In the genomic region with DNA sequence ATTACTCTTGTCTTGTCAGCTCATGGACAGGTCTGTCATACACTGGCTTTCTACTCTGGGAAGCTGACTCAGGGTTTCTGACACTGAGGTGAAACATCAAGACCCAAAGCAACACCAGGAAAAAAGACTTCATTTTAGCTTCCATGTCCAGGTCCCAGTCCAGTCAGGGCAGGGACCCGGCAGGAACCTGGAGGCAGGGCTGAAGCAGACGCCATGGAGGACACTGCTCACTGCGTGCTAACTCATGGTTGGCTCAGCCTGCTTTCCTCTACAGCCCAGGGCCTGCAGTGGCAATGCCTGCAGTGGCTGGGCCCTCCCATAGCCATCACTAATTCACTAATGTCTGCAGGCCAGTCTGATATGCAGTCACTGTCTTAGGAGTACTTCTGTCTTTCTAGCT, we compare ENCODE assay signal across 31 mouse cellular contexts.
"Had no signal": no experiment of that assay in that cellular context is flagged by ENCODE, and none has a peak within 500 bp of the region (broad histone marks: within the 10 kb centered on the region; RNA-seq: fewer than 3 reads in every experiment).

No protein-coding gene starts in this region.

- ATAC-seq: liver, embryonic 12.5 days; liver, postnatal 0 days; lung, postnatal 0 days; midbrain, embryonic 13.5 days; midbrain, embryonic 15.5 days; midbrain, embryonic 16.5 days had no signal

- DNase-seq: left cerebral cortex, postnatal 4 days; liver; liver, embryonic 13.5 days; liver, postnatal 0 days; lung, adult 18-20 months; lung, adult 2 months; lung, embryonic 14.5 days; lung, postnatal 10 days; lung, postnatal 14 days; lung, postnatal 36 days; lung, postnatal 4 days; midbrain, embryonic 14.5 days had no signal

- H3K9me3 ChIP-seq: limb, embryonic 10.5 days; limb, embryonic 12.5 days; limb, embryonic 13.5 days; limb, embryonic 15.5 days; liver, embryonic 12.5 days; liver, embryonic 13.5 days; liver, embryonic 15.5 days; lung, embryonic 15.5 days; megakaryocyte, embryonic 14.5 days; midbrain, embryonic 10.5 days; midbrain, embryonic 12.5 days; midbrain, embryonic 13.5 days; midbrain, embryonic 15.5 days; neural tube, embryonic 12.5 days; neural tube, embryonic 13.5 days had no signal

- H3K27ac ChIP-seq: limb, embryonic 10.5 days; limb, embryonic 12.5 days; limb, embryonic 13.5 days; limb, embryonic 15.5 days; liver, embryonic 12.5 days; liver, embryonic 13.5 days; liver, embryonic 14.5 days; liver, embryonic 15.5 days; lung, embryonic 15.5 days; macrophage; midbrain, embryonic 10.5 days; midbrain, embryonic 12.5 days; midbrain, embryonic 13.5 days; midbrain, embryonic 15.5 days; neural tube, embryonic 12.5 days; neural tube, embryonic 13.5 days had no signal

- H3K27me3 ChIP-seq: limb, embryonic 12.5 days; limb, embryonic 13.5 days; limb, embryonic 15.5 days; liver, embryonic 12.5 days; liver, embryonic 13.5 days; liver, embryonic 15.5 days; lung, embryonic 15.5 days; megakaryocyte, embryonic 14.5 days; midbrain, embryonic 12.5 days; midbrain, embryonic 13.5 days; midbrain, embryonic 15.5 days; neural tube, embryonic 12.5 days; neural tube, embryonic 13.5 days had no signal

- H3K4me3 ChIP-seq: limb, embryonic 10.5 days; limb, embryonic 12.5 days; limb, embryonic 13.5 days; limb, embryonic 15.5 days; liver, embryonic 12.5 days; liver, embryonic 13.5 days; liver, embryonic 15.5 days; lung, embryonic 15.5 days; megakaryocyte, embryonic 14.5 days; midbrain, embryonic 10.5 days; midbrain, embryonic 12.5 days; midbrain, embryonic 13.5 days; midbrain, embryonic 15.5 days; myocyte; neural tube, embryonic 12.5 days; neural tube, embryonic 13.5 days had no signal
